Mouse (Mus musculus) stomach, embryonic 15.5 days (tissue): ENCODE data around the gene Gm20388. TPM values are rescaled to one million over a fixed set of nuclear protein-coding genes. Genes with fewer than 3 reads are reported as not detected.

ENCODE experiments used
- ATAC-seq: fragments of 200-750 bp; cut with Nextera tagmentation; 2 replicates; pipeline ENCODE4 v1.8.0; 2017; ENCODE audit warnings: low read depth, moderate number of reproducible peaks, moderate TSS enrichment; ENCODE audit not compliant: insufficient read depth, low FRiP score
- H3K27ac ChIP-seq: fragments of 300-500 bp; sonication (generic); 2 replicates; pipeline ENCODE4 v1.5.1; 2015; ENCODE audit warnings: mild to moderate bottlenecking, inconsistent platforms
- H3K27me3 ChIP-seq: fragments of 300-500 bp; sonication (generic); replicated peaks from 2 replicates; pipeline ENCODE4 v1.6.1; 2015; ENCODE audit warnings: inconsistent platforms
- H3K36me3 ChIP-seq: fragments of 300-500 bp; sonication (generic); 2 replicates; pipeline ENCODE4 v1.6.1; 2015; ENCODE audit warnings: inconsistent platforms
- H3K4me1 ChIP-seq: fragments of 300-500 bp; sonication (generic); 2 replicates; pipeline ENCODE4 v1.6.1; 2015; ENCODE audit warnings: inconsistent platforms
- H3K4me2 ChIP-seq: fragments of 300-500 bp; sonication (generic); 2 replicates; pipeline ENCODE4 v1.6.1; 2015; ENCODE audit warnings: mild to moderate bottlenecking, inconsistent platforms
- H3K4me3 ChIP-seq: fragments of 300-500 bp; sonication (generic); replicated peaks from 2 replicates; pipeline ENCODE4 v1.5.1; 2015; ENCODE audit warnings: inconsistent platforms
- H3K9ac ChIP-seq: fragments of 300-500 bp; sonication (generic); 2 replicates; pipeline ENCODE4 v1.6.1; 2015; ENCODE audit warnings: inconsistent platforms
- H3K9me3 ChIP-seq: fragments of 300-500 bp; sonication (generic); 2 replicates; pipeline ENCODE4 v1.6.1; 2016; ENCODE audit warnings: inconsistent platforms
- WGBS: fragments of 180-500 bp; shearing (Covaris S2); methylation state at CpG from one replicate; pipeline ENCODE4 v1.1.7; 2015; 5-methylcytosine and 5-hydroxymethylcytosine counted together
- polyA plus RNA-seq: library from polyadenylated mRNA; unstranded; fragments of >200 nt; fragmentation: Nextera tagmentation; extraction: Ambion mirVana; gene quantifications from 2 replicates; pipeline ENCODE4 v1.2.1, GENCODE M21; 2015

The Gm20388 gene
- polyA plus RNA-seq, 1 experiment from 2014 or later, result not detected

DNA sequence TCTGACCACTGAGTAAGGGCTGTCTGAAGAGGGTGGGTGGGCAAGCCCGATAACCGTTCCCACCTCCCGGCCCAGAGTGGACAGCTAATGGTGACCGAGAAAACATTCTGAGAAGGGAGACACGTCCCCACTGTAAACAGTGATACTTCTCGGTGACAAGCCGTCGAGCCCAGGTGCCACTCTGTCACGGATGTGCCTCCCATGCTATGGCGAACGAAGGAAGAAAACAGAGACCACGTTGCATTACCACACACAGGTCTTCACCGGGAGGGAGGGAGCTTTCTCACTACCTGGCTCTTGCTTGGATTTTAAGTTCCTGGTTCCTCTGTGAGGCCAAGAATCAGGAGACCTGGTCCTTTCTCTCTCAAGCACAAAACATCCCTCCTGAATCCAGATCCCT, 2637.7 kb downstream of the Gm20388 start:
- Histone ChIP-seq H3K27me3 (no peaks in the 10 kb centered on the region), H3K9me3 (no peaks in the 10 kb centered on the region), H3K4me2 (peak overlapping the region; percentile 35; the same call in 1 of the 2 replicates), H3K4me1 (peaks cover 49% of the 10 kb centered on the region), H3K27ac (peak overlapping the region; percentile 59), H3K36me3 (0 out of 2 replicates have a peak, but pooled peaks cover under 1% of the 10 kb centered on the region), H3K4me3 (no peak overlapping the region), H3K9ac (no peak overlapping the region)
- 55% methylated on average over 13 of the region's 13 CpGs for WGBS
- no peak for ATAC-seq

- peaks cover 49% of the 10 kb centered on the region for H3K4me1 ChIP-seq
- 71% methylated on average over 3 of the region's 3 CpGs for WGBS
- peak overlapping the region; percentile 93 for H3K4me2 ChIP-seq
- H3K9me3 ChIP-seq, result no peaks in the 10 kb centered on the region
- H3K9ac ChIP-seq, result no peak overlapping the region
- H3K27ac ChIP-seq, result peak overlapping the region; percentile 59
- H3K27me3 ChIP-seq, result no peaks in the 10 kb centered on the region
- H3K4me3 ChIP-seq, result peak overlapping the region; percentile 83
- H3K36me3 ChIP-seq, result no peaks in the 10 kb centered on the region
- no peak for ATAC-seq
These were observed 2638.3 kb downstream of the Gm20388 start for GRCm38 (mm10) chr8:122548891-122549439.

- H3K4me2 ChIP-seq, result peak overlapping the region; percentile 93
- peaks cover 49% of the 10 kb centered on the region for H3K4me1 ChIP-seq
- H3K36me3 ChIP-seq, result no peaks in the 10 kb centered on the region
- H3K27me3 ChIP-seq, result no peaks in the 10 kb centered on the region
- H3K9ac ChIP-seq, result peak overlapping the region; percentile 78
- peak; percentile 33; the same call in 1 of the 2 replicates for ATAC-seq
- peak overlapping the region; percentile 90 for H3K27ac ChIP-seq
- 3% methylated on average over 51 of the region's 52 CpGs for WGBS
- peak overlapping the region; percentile 83 for H3K4me3 ChIP-seq
- no peaks in the 10 kb centered on the region for H3K9me3 ChIP-seq
These were observed 2639.8 kb downstream of the Gm20388 start for GRCm38 (mm10) chr8:122550234-122550994.

DNA sequence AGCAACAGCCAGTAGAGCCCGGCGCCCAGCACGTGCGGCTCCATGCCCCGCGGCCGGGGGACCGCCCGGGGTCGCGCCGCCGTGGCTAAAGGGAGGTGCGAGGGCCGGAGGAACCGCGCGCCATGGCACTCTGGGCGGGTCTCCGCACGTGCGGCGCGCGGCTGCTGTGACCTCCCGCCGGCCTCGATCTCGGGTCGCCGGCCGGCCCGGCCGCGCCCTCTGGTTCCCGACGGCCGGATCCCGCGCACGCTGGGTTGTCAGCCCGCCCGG, 2640.3 kb downstream of the Gm20388 start:
- WGBS, result under 1% methylated on average over 42 of the region's 43 CpGs
- H3K9me3 ChIP-seq, result no peaks in the 10 kb centered on the region
- H3K4me1 ChIP-seq, result peaks cover 49% of the 10 kb centered on the region
- H3K27me3 ChIP-seq, result no peaks in the 10 kb centered on the region
- H3K27ac ChIP-seq, result peak overlapping the region; percentile 90
- ATAC-seq, result peak; percentile 18
- peak overlapping the region; percentile 83 for H3K4me3 ChIP-seq
- H3K4me2 ChIP-seq, result peak overlapping the region; percentile 93
- H3K36me3 ChIP-seq, result no peaks in the 10 kb centered on the region
- peak overlapping the region; percentile 78 for H3K9ac ChIP-seq

- no peaks in the 10 kb centered on the region for H3K9me3 ChIP-seq
- WGBS, result 11% methylated on average over 55 of the region's 56 CpGs
- ATAC-seq, result peak; percentile 82
- H3K36me3 ChIP-seq, result no peaks in the 10 kb centered on the region
- no peaks in the 10 kb centered on the region for H3K27me3 ChIP-seq
- H3K4me3 ChIP-seq, result peak within 1 kb of the TSS; percentile 83
- peak within 1 kb of the TSS; percentile 90 for H3K27ac ChIP-seq
- H3K4me2 ChIP-seq, result peak within 1 kb of the TSS; percentile 93
- H3K9ac ChIP-seq, result peak within 1 kb of the TSS; percentile 78
- peaks cover 47% of the 10 kb centered on the region for H3K4me1 ChIP-seq
These were observed 2640.8 kb downstream of the Gm20388 start, which contains the start of gene Piezo1 for GRCm38 (mm10) chr8:122551265-122552051. Gene Piezo1 (minus strand): TSS chr8:122551329.

GRCm38 (mm10) chr8:122554786-122555185, 2644.1 kb downstream of the Gm20388 start:
- Histone ChIP-seq H3K27me3 (no peaks in the 10 kb centered on the region), H3K9me3 (no peaks in the 10 kb centered on the region), H3K36me3 (no peaks in the 10 kb centered on the region), H3K4me2 (no peak overlapping the region), H3K27ac (no peak overlapping the region), H3K9ac (no peak overlapping the region), H3K4me1 (peaks cover 24% of the 10 kb centered on the region), H3K4me3 (no peak overlapping the region)
- WGBS, result 61% methylated on average over 6 of the region's 6 CpGs
- no peak for ATAC-seq

GRCm38 (mm10) chr8:122556030-122557009, 2645.7 kb downstream of the Gm20388 start:
- Histone ChIP-seq H3K9ac (no peak overlapping the region), H3K9me3 (no peaks in the 10 kb centered on the region), H3K4me2 (peak overlapping the region; percentile 28), H3K27me3 (no peaks in the 10 kb centered on the region), H3K4me1 (peaks cover 18% of the 10 kb centered on the region), H3K36me3 (no peaks in the 10 kb centered on the region), H3K4me3 (no peak overlapping the region), H3K27ac (peak overlapping the region; percentile 76)
- ATAC-seq, result 0 out of 2 replicates have a peak, but pooled peaks have one; percentile 41
- WGBS, result 57% methylated on average over 12 of the region's 12 CpGs

GRCm38 (mm10) chr8:122557248-122558038, 2646.8 kb downstream of the Gm20388 start:
- Histone ChIP-seq H3K9ac (no peak overlapping the region), H3K4me2 (0 out of 2 replicates have a peak overlapping the region, but pooled peaks have one; percentile 28), H3K9me3 (no peaks in the 10 kb centered on the region), H3K27ac (peak overlapping the region; percentile 76; the same call in 1 of the 2 replicates), H3K4me1 (peaks cover 12% of the 10 kb centered on the region; the same call in 1 of the 2 replicates), H3K4me3 (no peak overlapping the region), H3K36me3 (no peaks in the 10 kb centered on the region), H3K27me3 (no peaks in the 10 kb centered on the region)
- ATAC-seq, result no peak
- 39% methylated on average over 10 of the region's 10 CpGs for WGBS

GRCm38 (mm10) chr8:122558671-122559349, 2648.2 kb downstream of the Gm20388 start:
- WGBS, result 17% methylated on average over 12 of the region's 12 CpGs
- Histone ChIP-seq H3K4me3 (no peak overlapping the region), H3K9ac (no peak overlapping the region), H3K4me1 (peaks cover 12% of the 10 kb centered on the region; the same call in 1 of the 2 replicates), H3K27me3 (no peaks in the 10 kb centered on the region), H3K27ac (no peak overlapping the region), H3K36me3 (no peaks in the 10 kb centered on the region), H3K4me2 (no peak overlapping the region), H3K9me3 (no peaks in the 10 kb centered on the region)
- ATAC-seq, result peak; percentile 12; the same call in 1 of the 2 replicates

GRCm38 (mm10) chr8:122561199-122561598, 2650.6 kb downstream of the Gm20388 start:
- WGBS, result 71% methylated on average over 5 of the region's 5 CpGs
- Histone ChIP-seq H3K27me3 (no peaks in the 10 kb centered on the region), H3K27ac (no peak overlapping the region), H3K4me3 (no peak overlapping the region), H3K36me3 (no peaks in the 10 kb centered on the region), H3K4me1 (peaks cover 12% of the 10 kb centered on the region; the same call in 1 of the 2 replicates), H3K9me3 (no peaks in the 10 kb centered on the region), H3K9ac (no peak overlapping the region), H3K4me2 (no peak overlapping the region)
- ATAC-seq, result no peak
